22 mouse cellular contexts compared by ENCODE assay signal in the genomic region with DNA sequence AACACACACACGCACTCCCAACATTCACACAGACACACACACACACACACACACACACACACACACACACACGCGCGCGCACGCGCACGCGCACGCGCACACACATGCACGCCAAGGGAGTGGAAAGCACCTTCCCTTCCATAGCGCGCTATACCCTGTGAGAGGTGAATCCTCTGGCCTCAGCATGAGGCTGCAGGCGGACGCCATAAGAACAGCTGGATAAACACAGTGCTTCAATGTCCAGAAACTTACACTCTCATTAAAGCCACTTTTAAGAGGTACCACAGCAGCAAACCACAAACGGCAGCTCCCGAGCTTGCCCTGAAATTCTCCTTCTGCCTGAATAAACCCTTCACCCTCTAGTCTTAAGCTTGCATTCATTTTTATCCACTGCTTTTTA. TPM values are rescaled to one million over a fixed set of nuclear protein-coding genes. Genes with fewer than 3 reads are reported as not detected.
DNase-seq lines count a peak whose midpoint lies in the region; ATAC-seq and TF ChIP-seq lines count a peak whose summit lies in the region.
"Had no signal": no experiment of that assay in that cellular context is flagged by ENCODE, and none has a peak within 500 bp of the region (broad histone marks: within the 10 kb centered on the region; RNA-seq: fewer than 3 reads in every experiment).

No protein-coding gene starts in this region.

- no peak for DNase-seq in kidney, postnatal 25 days
- DNase-seq in ZHBTc4 (ENCODE audit: low read depth, low spot score) = peak; percentile 66
- DNase-seq in stomach, postnatal 0 days (ENCODE audit: low spot score) = no peak
- no peak for DNase-seq in lung, postnatal 4 days
- no peak for DNase-seq in frontal cortex, postnatal 10 days (ENCODE audit: low spot score in 2 of 2)
- DNase-seq: adrenal gland, adult 2 months; cerebellum, adult 11 months; cerebellum, postnatal 10 days; heart, adult 18-20 months; heart, postnatal 4 days; kidney, postnatal 14 days; layer of hippocampus, postnatal 36 days; thymus, adult 2 months; thymus, postnatal 4 days had no signal

- peaks cover 12% of the 10 kb centered on the region for H3K4me1 ChIP-seq in kidney, embryonic 16.5 days (ENCODE audit: insufficient read depth, low read length)
- H3K4me1 ChIP-seq in limb, embryonic 13.5 days = peaks cover 62% of the 10 kb centered on the region
- H3K4me1 ChIP-seq in stomach, postnatal 0 days (replicated peaks; ENCODE audit: control insufficient read depth, insufficient read depth) = 0 out of 2 replicates have a peak, but pooled peaks cover 3% of the 10 kb centered on the region

- no peaks in the 10 kb centered on the region for H3K9me3 ChIP-seq in kidney, embryonic 16.5 days (ENCODE audit: low read length)
- H3K9me3 ChIP-seq in limb, embryonic 13.5 days = no peaks in the 10 kb centered on the region
- H3K9me3 ChIP-seq in stomach, postnatal 0 days (ENCODE audit: control insufficient read depth, low read length) = no peaks in the 10 kb centered on the region
- H3K9me3 ChIP-seq: midbrain, embryonic 10.5 days had no signal

- no peak overlapping the region for H3K9ac ChIP-seq in kidney, embryonic 16.5 days (replicated peaks; ENCODE audit: low read length)
- H3K9ac ChIP-seq in limb, embryonic 13.5 days = no peak overlapping the region
- no peak overlapping the region for H3K9ac ChIP-seq in stomach, postnatal 0 days (ENCODE audit: low read length)
- H3K9ac ChIP-seq: hindbrain, embryonic 14.5 days had no signal

- no peak for TF ChIP-seq CTCF in stomach, postnatal 0 days (IDR thresholded peaks at IDR 0.05; ENCODE audit: low read depth)

- peak overlapping the region; percentile 61 for H3K27ac ChIP-seq in kidney, embryonic 16.5 days (ENCODE audit: low read length)
- peak overlapping the region; percentile 77; the same call in 1 of the 2 replicates for H3K27ac ChIP-seq in limb, embryonic 13.5 days
- H3K27ac ChIP-seq in stomach, postnatal 0 days (replicated peaks) = peak overlapping the region; percentile 63; the same call in 1 of the 2 replicates
- H3K27ac ChIP-seq: hindbrain, embryonic 14.5 days; midbrain, embryonic 10.5 days had no signal

- H3K27me3 ChIP-seq in kidney, embryonic 16.5 days (ENCODE audit: insufficient read depth, low read length) = no peaks in the 10 kb centered on the region
- no peaks in the 10 kb centered on the region for H3K27me3 ChIP-seq in limb, embryonic 13.5 days
- H3K27me3 ChIP-seq in stomach, postnatal 0 days (ENCODE audit: control insufficient read depth, insufficient read depth, low read length) = no peaks in the 10 kb centered on the region

- no peak overlapping the region for H3K4me3 ChIP-seq in kidney, embryonic 16.5 days (ENCODE audit: low read length)
- H3K4me3 ChIP-seq in limb, embryonic 13.5 days = no peak overlapping the region
- no peak overlapping the region for H3K4me3 ChIP-seq in stomach, postnatal 0 days (ENCODE audit: low read depth, low read length)
- H3K4me3 ChIP-seq: midbrain, embryonic 10.5 days had no signal

- H3K4me2 ChIP-seq in kidney, embryonic 16.5 days (replicated peaks; ENCODE audit: low read depth, low read length) = no peak overlapping the region
- H3K4me2 ChIP-seq in limb, embryonic 13.5 days (replicated peaks) = no peak overlapping the region
- H3K4me2 ChIP-seq in stomach, postnatal 0 days (replicated peaks; ENCODE audit: low read depth) = no peak overlapping the region
- H3K4me2 ChIP-seq: hindbrain, embryonic 14.5 days had no signal

- no peak for TF ChIP-seq EP300 in stomach, postnatal 0 days (optimal IDR thresholded peaks at IDR 0.05)

- 67% methylated on average over 18 of the region's 18 CpGs for WGBS in kidney, embryonic 16.5 days
- WGBS in limb, embryonic 13.5 days = 71% methylated on average over 18 of the region's 18 CpGs
- WGBS in stomach, postnatal 0 days = 89% methylated on average over 18 of the region's 18 CpGs

- 0 out of 2 replicates have a peak, but pooled peaks cover 5% of the 10 kb centered on the region for H3K36me3 ChIP-seq in kidney, embryonic 16.5 days (ENCODE audit: insufficient read depth, low read length)
- peaks cover 6% of the 10 kb centered on the region; the same call in 1 of the 2 replicates for H3K36me3 ChIP-seq in limb, embryonic 13.5 days
- 0 out of 2 replicates have a peak, but pooled peaks cover 2% of the 10 kb centered on the region for H3K36me3 ChIP-seq in stomach, postnatal 0 days (ENCODE audit: control insufficient read depth, insufficient read depth, low read length)
- H3K36me3 ChIP-seq: midbrain, embryonic 10.5 days had no signal

- ATAC-seq in kidney, embryonic 16.5 days (ENCODE audit: low FRiP score, low TSS enrichment) = no peak
- peak; percentile 73 for ATAC-seq in limb, embryonic 13.5 days (ENCODE audit: low FRiP score, low read depth)
- ATAC-seq in stomach, postnatal 0 days (ENCODE audit: low FRiP score, low TSS enrichment) = no peak
- ATAC-seq: forebrain, embryonic 14.5 days; inflammation-experienced regulatory T-cells, adult 6 months; lung, postnatal 0 days; midbrain, embryonic 16.5 days had no signal

RNA-seq across cellular contexts. Expression of gene Vangl1, which starts 28.8 kb away (rescaled TPM):
- polyA plus RNA-seq in kidney, embryonic 16.5 days (2015; fragmentation: Nextera tagmentation; extraction: Ambion mirVana) = 21.1 and 21.7 TPM in 2 replicates
- 17.2 and 19.8 TPM in 2 replicates for polyA plus RNA-seq in limb, embryonic 13.5 days (2015; fragmentation: Nextera tagmentation; extraction: Ambion mirVana)
- polyA plus RNA-seq in stomach, postnatal 0 days (2015; fragmentation: Nextera tagmentation; extraction: Ambion mirVana) = 14.1 and 15.3 TPM in 2 replicates
